Mouse (Mus musculus) E14TG2a.4 (cell line): Measurements from ENCODE around the gene Zbtb7a.

Source experiments
- CTCF ChIP-seq: conservative IDR thresholded peaks from 2 replicates; pipeline ENCODE4 v1.5.1; 2014; ENCODE audit warnings: low read length
- NANOG ChIP-seq: IDR thresholded peaks from 2 replicates; pipeline ENCODE4 v1.6.1; 2014; ENCODE audit warnings: borderline replicate concordance, low read length, mixed read lengths
- POU5F1 ChIP-seq: IDR thresholded peaks from 2 replicates; pipeline ENCODE4 v1.6.1; 2014; ENCODE audit warnings: low read length, borderline replicate concordance

DNA sequence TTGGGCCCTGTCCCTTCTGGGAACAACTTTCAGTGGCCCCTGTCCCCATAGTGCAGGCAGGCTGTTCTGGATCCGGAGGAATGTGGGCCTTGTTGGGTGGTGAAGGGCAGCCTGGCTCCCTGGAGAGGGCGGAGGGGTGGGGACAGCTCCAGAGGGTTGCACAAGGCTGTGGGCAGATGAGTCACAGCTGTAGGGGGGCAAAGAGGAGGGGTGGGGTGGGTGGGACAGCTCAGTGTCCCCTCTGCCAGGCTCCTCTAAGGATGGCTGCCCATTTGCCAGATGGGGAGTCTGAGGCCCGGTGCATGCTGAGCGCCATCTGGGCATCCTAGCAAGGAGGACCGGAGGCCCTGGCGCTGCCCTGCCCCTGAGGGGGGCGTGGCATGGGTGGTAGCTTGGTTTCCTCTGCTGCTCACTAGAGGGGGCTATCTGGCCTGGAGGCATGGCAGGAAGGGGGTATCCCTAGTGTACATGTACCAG lies 8.2 kb downstream of the Zbtb7a start:
- TF ChIP-seq CTCF (0 out of 2 replicates have a peak, but pooled peaks have one; percentile 8), NANOG (no peak), POU5F1 (no peak)
